Mouse (Mus musculus) forebrain, embryonic 16.5 days (tissue): ENCODE measurements at regions not wholly inside any gene's neighbourhood (a gene's known extent, or its start where the extent isn't known, plus 50 kb on each side); places are given as distances from the start of the nearest gene placed in this dataset.

Source experiments
- ATAC-seq: fragments of 200-750 bp; cut with Nextera tagmentation; 2 replicates; pipeline ENCODE4 v1.8.0; 2017; ENCODE audit warnings: mild to moderate bottlenecking, moderate library complexity
- H3K27ac ChIP-seq: fragments of 300-500 bp; sonication (generic); 2 replicates; pipeline ENCODE4 v1.5.1; 2014; ENCODE audit warnings: low read length, control low read depth
- H3K27me3 ChIP-seq: fragments of 300-500 bp; sonication (generic); replicated peaks from 2 replicates; pipeline ENCODE4 v1.6.1; 2014; ENCODE audit warnings: low read length; ENCODE audit not compliant: control insufficient read depth, insufficient read depth
- H3K36me3 ChIP-seq: fragments of 300-500 bp; sonication (generic); 2 replicates; pipeline ENCODE4 v1.6.1; 2014; ENCODE audit not compliant: control insufficient read depth, insufficient read depth
- H3K4me1 ChIP-seq: fragments of 300-500 bp; sonication (generic); replicated peaks from 2 replicates; pipeline ENCODE4 v1.6.1; 2014; ENCODE audit warnings: low read length; ENCODE audit not compliant: control insufficient read depth, insufficient read depth
- H3K4me2 ChIP-seq: fragments of 300-500 bp; sonication (generic); 2 replicates; pipeline ENCODE4 v1.6.1; 2014; ENCODE audit warnings: mild to moderate bottlenecking, low read length, control low read depth
- H3K4me3 ChIP-seq: fragments of 300-500 bp; sonication (generic); replicated peaks from 2 replicates; pipeline ENCODE4 v1.5.1; 2014; ENCODE audit warnings: mild to moderate bottlenecking, low read length, control low read depth
- H3K9ac ChIP-seq: fragments of 300-500 bp; sonication (generic); replicated peaks from 2 replicates; pipeline ENCODE4 v1.6.1; 2014; ENCODE audit warnings: low read depth, low read length, control low read depth
- H3K9me3 ChIP-seq: fragments of 300-500 bp; sonication (generic); 2 replicates; pipeline ENCODE4 v1.6.1; 2016; ENCODE audit warnings: low read length; ENCODE audit not compliant: control insufficient read depth
- WGBS: fragments of 180-500 bp; shearing (Covaris S2); extraction: QIAGEN DNeasy Blood & Tissue Kit; methylation state at CpG from one replicate; pipeline ENCODE4 v1.1.7; 2014; 5-methylcytosine and 5-hydroxymethylcytosine counted together

- no peaks in the 10 kb centered on the region for H3K27me3 ChIP-seq
- no peaks in the 10 kb centered on the region for H3K9me3 ChIP-seq
- no peak overlapping the region for H3K4me2 ChIP-seq
- no peak overlapping the region for H3K9ac ChIP-seq
- no peak for ATAC-seq
- H3K4me1 ChIP-seq = no peaks in the 10 kb centered on the region
- no peak overlapping the region for H3K4me3 ChIP-seq
- H3K36me3 ChIP-seq = no peaks in the 10 kb centered on the region
- 68% methylated on average over 1 of the region's 2 CpGs for WGBS
- H3K27ac ChIP-seq = no peak overlapping the region
These were observed 94.5 kb upstream of the Fyn start for GRCm38 (mm10) chr10:39274202-39274601.

GRCm38 (mm10) chr10:39273426-39273825 lies 95.2 kb upstream of the Fyn start:
- H3K4me3 ChIP-seq = no peak overlapping the region
- H3K36me3 ChIP-seq = no peaks in the 10 kb centered on the region
- WGBS = 57% methylated on average over 4 of the region's 4 CpGs
- ATAC-seq = no peak
- no peak overlapping the region for H3K27ac ChIP-seq
- H3K4me1 ChIP-seq = no peaks in the 10 kb centered on the region
- no peaks in the 10 kb centered on the region for H3K27me3 ChIP-seq
- H3K9ac ChIP-seq = no peak overlapping the region
- no peaks in the 10 kb centered on the region for H3K9me3 ChIP-seq
- no peak overlapping the region for H3K4me2 ChIP-seq

- WGBS = 65% methylated on average over 6 of the region's 6 CpGs
- Histone ChIP-seq H3K9ac (no peak overlapping the region), H3K4me2 (no peak overlapping the region), H3K4me3 (no peak overlapping the region), H3K4me1 (no peaks in the 10 kb centered on the region), H3K36me3 (no peaks in the 10 kb centered on the region), H3K27ac (no peak overlapping the region), H3K27me3 (no peaks in the 10 kb centered on the region), H3K9me3 (no peaks in the 10 kb centered on the region)
- no peak for ATAC-seq
These were observed 96.2 kb upstream of the Fyn start for GRCm38 (mm10) chr10:39272387-39272949.

- H3K4me1 ChIP-seq = peaks cover 7% of the 10 kb centered on the region
- H3K27ac ChIP-seq = no peak overlapping the region
- H3K27me3 ChIP-seq = no peaks in the 10 kb centered on the region
- no peak overlapping the region for H3K9ac ChIP-seq
- H3K36me3 ChIP-seq = no peaks in the 10 kb centered on the region
- no peaks in the 10 kb centered on the region for H3K9me3 ChIP-seq
- H3K4me3 ChIP-seq = no peak overlapping the region
- WGBS = 85% methylated on average over 3 of the region's 3 CpGs
- no peak for ATAC-seq
- no peak overlapping the region for H3K4me2 ChIP-seq
These were observed 98.2 kb upstream of the Fyn start for GRCm38 (mm10) chr10:39270406-39270805.

- Histone ChIP-seq H3K4me1 (peaks cover 9% of the 10 kb centered on the region), H3K4me3 (no peak overlapping the region), H3K27ac (peak overlapping the region; percentile 61), H3K4me2 (no peak overlapping the region), H3K27me3 (no peaks in the 10 kb centered on the region), H3K36me3 (no peaks in the 10 kb centered on the region), H3K9me3 (no peaks in the 10 kb centered on the region), H3K9ac (no peak overlapping the region)
- ATAC-seq = 0 out of 2 replicates have a peak, but pooled peaks have one; percentile 37
- WGBS = 82% methylated on average over 6 of the region's 6 CpGs
These were observed 101.4 kb upstream of the Fyn start for GRCm38 (mm10) chr10:39267236-39267635.

GRCm38 (mm10) chr10:39266482-39266881 lies 102.2 kb upstream of the Fyn start:
- Histone ChIP-seq H3K9ac (no peak overlapping the region), H3K4me2 (peak overlapping the region; percentile 9; the same call in 1 of the 2 replicates), H3K9me3 (no peaks in the 10 kb centered on the region), H3K4me3 (no peak overlapping the region), H3K27ac (peak overlapping the region; percentile 45), H3K4me1 (peaks cover 15% of the 10 kb centered on the region), H3K27me3 (no peaks in the 10 kb centered on the region), H3K36me3 (no peaks in the 10 kb centered on the region)
- WGBS = 15% methylated on average over 5 of the region's 5 CpGs
- ATAC-seq = peak; percentile 77

GRCm38 (mm10) chr10:39262466-39262865 lies 98.9 kb upstream of the Ccn6 start:
- no peak for ATAC-seq
- Histone ChIP-seq H3K4me2 (no peak overlapping the region), H3K4me1 (peaks cover 28% of the 10 kb centered on the region), H3K27ac (no peak overlapping the region), H3K9ac (no peak overlapping the region), H3K9me3 (no peaks in the 10 kb centered on the region), H3K36me3 (no peaks in the 10 kb centered on the region), H3K27me3 (no peaks in the 10 kb centered on the region), H3K4me3 (no peak overlapping the region)
- WGBS = 56% methylated on average over 7 of the region's 7 CpGs

- H3K9ac ChIP-seq = no peak overlapping the region
- peak; percentile 58 for ATAC-seq
- H3K4me2 ChIP-seq = no peak overlapping the region
- H3K4me3 ChIP-seq = no peak overlapping the region
- 40% methylated on average over 8 of the region's 8 CpGs for WGBS
- H3K4me1 ChIP-seq = peaks cover 24% of the 10 kb centered on the region
- no peaks in the 10 kb centered on the region for H3K9me3 ChIP-seq
- no peaks in the 10 kb centered on the region for H3K36me3 ChIP-seq
- no peaks in the 10 kb centered on the region for H3K27me3 ChIP-seq
- H3K27ac ChIP-seq = peak overlapping the region; percentile 10; the same call in 1 of the 2 replicates
These were observed 97.9 kb upstream of the Ccn6 start for GRCm38 (mm10) chr10:39261174-39262145.

- H3K9me3 ChIP-seq = no peaks in the 10 kb centered on the region
- H3K27ac ChIP-seq = no peak overlapping the region
- no peak overlapping the region for H3K9ac ChIP-seq
- no peak for ATAC-seq
- no peaks in the 10 kb centered on the region for H3K36me3 ChIP-seq
- 67% methylated on average over 6 of the region's 6 CpGs for WGBS
- H3K4me3 ChIP-seq = no peak overlapping the region
- H3K4me2 ChIP-seq = no peak overlapping the region
- no peaks in the 10 kb centered on the region for H3K27me3 ChIP-seq
- H3K4me1 ChIP-seq = peaks cover 20% of the 10 kb centered on the region
These were observed 96.5 kb upstream of the Ccn6 start for GRCm38 (mm10) chr10:39260061-39260460.
